Mouse (Mus musculus) brain, embryonic 14.5 days (tissue): ENCODE data around the gene Ccdc54. TPM values are rescaled to one million over a fixed set of nuclear protein-coding genes. Genes with fewer than 3 reads are reported as not detected.

ENCODE experiments used
- DNase-seq: peaks from one replicate; pipeline ENCODE4 v3.0.0-alpha.2; 2011; ENCODE audit warnings: low read depth
- CTCF ChIP-seq: fragments of 200-500 bp; IDR thresholded peaks from 2 replicates; pipeline ENCODE4 v1.5.1; 2012; ENCODE audit warnings: inconsistent platforms, mild to moderate bottlenecking, moderate library complexity, borderline replicate concordance; ENCODE audit not compliant: insufficient read depth, insufficient read length; ENCODE audit errors: extremely low read depth
- POLR2A ChIP-seq: fragments of 200-500 bp; IDR thresholded peaks from 2 replicates; pipeline ENCODE4 v1.6.1; 2012; ENCODE audit warnings: mild to moderate bottlenecking, inconsistent platforms, borderline replicate concordance; ENCODE audit not compliant: poor library complexity, insufficient read depth, insufficient read length, severe bottlenecking; ENCODE audit errors: extremely low read depth
- polyA plus RNA-seq: library from polyadenylated mRNA; depleted of rRNA; stranded (reverse); fragments of >200 nt; gene quantifications from 2 replicates; pipeline ENCODE4 v1.2.3, GENCODE M21; 2012; rRNA removed

Ccdc54 gene
- not detected in 2 replicates for polyA plus RNA-seq

DNA sequence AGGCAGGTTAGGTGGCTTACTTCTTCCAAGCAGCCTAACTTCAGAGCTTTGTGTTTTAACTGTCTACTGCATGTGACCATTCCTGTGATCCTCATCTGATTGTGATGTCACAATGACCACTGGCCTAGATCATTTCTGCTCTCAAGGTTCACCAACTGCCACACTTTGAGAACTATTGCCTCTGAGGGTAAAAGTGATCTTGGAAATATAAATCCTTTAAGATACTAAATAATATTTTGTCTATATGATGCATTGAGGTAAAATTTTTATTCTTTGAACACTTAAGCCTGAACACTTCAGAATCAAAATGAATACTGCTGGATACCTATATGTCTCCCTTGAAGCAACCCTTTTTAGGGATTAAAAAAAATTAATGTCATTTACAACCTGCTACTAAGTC is at the start of gene Ccdc54:
Gene Ccdc54, minus strand, starts transcription at position 101 of the 400 bp plus-strand sequence.
- DNase-seq = no peak
- TF ChIP-seq CTCF = no peak
- TF ChIP-seq POLR2A = no peak

DNA sequence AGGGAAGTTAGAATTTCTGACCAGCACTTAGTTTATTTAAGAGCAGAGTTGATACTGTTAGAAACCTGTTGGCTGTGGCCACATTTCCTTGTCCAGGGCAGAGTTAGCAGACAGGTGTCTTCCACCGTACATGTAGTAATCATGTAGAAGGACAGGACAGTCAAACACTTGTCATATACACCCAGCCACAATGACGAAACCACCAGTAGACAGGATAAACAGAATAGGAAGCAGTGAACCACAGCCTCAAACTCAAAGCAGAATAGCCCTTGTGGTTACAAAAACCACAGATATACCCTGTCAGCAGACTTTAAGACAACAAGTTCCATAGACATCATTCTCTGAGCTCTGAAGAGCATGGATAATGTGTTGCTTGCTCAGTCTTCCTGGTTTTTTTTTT is 41.6 kb upstream of the Ccdc54 start:
- DNase-seq = no peak
- TF ChIP-seq CTCF = no peak
- no peak for TF ChIP-seq POLR2A

DNA sequence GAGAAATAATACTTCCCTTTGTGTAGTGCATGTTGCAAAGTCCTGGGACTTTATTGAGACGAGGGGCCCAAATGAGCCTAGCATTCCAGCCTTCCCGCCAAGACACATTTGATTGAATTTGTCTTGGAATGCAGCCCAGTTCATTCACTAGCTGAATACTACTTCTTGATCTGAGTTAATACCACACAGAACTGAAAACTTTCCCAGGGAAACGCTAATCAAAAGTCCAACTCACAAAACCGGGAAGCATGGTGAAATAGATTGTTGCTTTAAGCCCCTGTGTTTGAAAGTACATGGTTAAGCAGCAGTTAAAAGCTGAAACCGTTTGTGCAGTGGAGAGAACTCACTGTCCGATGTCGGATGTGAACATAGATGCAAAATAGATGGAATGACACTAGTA is 24.6 kb upstream of the Ccdc54 start:
- peak; percentile 95 for DNase-seq
- TF ChIP-seq CTCF = no peak
- no peak for TF ChIP-seq POLR2A

DNA sequence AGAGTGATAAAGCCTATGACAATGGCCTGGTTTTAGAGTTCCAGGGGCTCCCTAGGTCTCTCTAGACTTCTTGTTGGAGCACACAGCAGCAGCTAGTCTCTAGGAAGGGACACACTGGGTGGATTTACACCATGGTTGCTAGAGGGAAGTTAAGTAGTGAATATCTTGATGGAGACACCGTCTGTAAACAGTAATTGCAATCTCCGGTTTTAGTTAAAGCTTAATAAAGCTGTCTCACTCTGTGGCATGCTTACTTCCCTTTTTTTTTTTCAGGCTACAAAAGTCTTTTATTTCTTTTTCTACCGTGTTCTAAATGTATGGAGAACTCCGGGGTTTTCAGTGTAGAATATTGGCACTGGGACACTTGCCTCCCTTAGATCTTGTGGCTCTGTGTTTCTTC is 22.0 kb upstream of the Ccdc54 start:
- TF ChIP-seq CTCF = no peak
- TF ChIP-seq POLR2A = no peak
- no peak for DNase-seq

DNA sequence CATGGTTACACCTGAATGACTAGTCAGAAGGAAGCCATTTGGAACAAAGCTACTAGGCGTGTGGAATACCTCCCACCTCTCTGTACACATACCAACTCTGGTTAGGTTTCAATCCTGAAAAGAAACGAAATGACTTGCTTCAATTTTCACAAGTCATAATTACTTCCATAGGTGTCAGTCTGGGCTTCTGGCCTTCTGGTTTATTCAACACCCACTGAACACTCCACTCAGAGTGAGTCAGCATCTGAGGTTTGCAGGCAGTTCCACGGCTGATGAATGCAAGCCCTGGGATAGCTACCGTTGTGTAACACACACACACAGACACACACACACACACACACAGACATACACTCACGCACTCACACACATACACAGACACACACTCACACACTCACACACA is 19.6 kb upstream of the Ccdc54 start:
- no peak for DNase-seq

DNA sequence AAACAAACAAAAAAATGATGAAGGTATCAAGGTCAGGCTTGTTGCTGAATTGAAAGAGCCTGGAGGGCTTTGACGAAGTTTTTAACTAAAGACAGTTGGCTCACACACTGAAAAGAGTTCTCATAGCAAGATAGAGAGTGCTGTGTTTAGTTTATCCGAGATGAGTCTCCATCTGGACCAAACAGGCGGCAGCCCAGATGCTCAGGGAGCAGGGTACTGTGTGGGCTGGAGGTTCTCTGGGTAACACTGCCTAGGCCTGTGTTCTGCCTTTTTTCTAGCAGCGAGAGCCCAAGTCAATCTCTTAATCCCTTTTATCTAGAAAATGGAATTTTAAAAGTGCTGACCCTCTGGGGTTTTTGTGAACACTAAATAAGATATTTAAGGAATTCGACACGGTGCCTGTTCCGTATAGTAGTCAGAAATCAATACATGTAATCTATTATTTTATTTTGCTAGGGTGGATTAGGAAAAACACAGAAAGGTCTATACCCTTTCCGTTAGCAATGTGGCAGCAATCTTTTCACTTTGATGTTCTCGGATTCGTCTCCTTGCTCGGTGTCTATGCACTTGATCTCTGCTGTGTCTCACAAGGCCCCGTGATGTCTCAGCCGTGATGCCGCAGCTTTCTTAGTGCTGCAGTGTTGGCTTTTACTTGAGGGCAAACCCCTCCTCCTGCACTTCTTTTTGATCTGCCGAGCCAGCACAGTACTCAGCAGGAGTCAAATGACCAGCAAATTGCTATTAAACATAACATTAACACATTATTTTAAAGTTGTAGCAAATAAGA is 17.0 kb upstream of the Ccdc54 start:
- peak; percentile 66 for DNase-seq
- TF ChIP-seq POLR2A (no peak), CTCF (no peak)

More for the DNA sequence above, 19.6 kb upstream of the Ccdc54 start:
- no peak for TF ChIP-seq CTCF

DNA sequence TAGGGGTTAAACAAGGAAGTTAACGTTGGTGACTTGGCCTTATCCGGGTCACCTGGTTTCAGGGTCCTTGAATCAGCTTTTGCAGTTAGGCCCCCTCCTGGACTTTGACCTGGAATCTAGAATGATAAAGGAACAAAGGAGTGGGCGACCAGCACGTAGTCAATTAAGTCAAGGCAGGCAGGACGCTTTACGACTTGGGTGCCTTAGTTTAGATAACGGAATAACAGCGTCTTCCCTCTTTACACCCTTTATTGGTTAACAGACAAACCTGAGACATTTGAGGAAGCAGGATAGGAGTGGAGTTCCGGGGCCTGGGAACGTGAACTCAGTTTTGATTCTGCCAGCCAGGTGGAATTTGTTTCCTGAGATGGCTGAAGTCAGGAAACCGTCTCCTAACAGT is 13.9 kb upstream of the Ccdc54 start:
- DNase-seq = no peak
- TF ChIP-seq CTCF (no peak), POLR2A (no peak)

DNA sequence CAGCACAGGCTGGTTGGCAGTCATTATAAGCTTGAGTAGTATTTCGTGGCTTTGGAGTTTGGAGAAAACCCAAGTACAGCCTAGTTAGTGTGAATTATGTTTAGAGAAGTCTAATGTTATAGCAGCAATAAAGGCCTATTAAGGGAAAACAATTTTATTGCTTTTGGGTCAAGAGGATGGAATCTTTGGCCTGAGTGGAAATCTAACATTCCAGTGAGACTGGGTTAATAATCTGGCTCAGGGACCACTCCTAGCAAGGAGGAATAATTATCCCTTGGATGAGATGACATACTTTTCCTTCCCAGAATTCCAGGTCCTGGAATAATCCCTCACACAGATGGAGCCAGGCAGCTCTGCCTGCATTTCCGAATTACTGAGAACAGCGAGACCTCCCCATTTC is 11.0 kb upstream of the Ccdc54 start:
- TF ChIP-seq CTCF = no peak
- TF ChIP-seq POLR2A = no peak
- no peak for DNase-seq

DNA sequence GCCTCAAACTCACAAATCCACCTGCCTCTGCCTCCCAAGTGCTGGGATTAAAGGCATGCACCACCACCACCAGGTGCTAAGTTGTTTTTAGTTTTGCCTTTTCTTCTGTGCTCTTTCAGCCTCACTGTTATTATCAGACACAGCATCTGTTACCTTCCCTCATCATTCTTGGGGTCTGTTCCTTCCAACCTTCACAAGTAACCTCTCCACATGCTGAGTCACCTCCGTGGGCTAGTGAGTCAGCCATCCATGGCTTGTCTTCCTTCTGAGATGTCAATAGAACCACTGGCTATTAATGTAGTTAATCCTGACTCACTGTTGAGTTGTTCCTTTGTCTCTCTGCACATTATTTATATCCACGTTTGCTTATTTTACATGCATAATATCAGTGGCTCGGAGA is 9.7 kb upstream of the Ccdc54 start:
- no peak for DNase-seq
- no peak for TF ChIP-seq POLR2A
- no peak for TF ChIP-seq CTCF

DNA sequence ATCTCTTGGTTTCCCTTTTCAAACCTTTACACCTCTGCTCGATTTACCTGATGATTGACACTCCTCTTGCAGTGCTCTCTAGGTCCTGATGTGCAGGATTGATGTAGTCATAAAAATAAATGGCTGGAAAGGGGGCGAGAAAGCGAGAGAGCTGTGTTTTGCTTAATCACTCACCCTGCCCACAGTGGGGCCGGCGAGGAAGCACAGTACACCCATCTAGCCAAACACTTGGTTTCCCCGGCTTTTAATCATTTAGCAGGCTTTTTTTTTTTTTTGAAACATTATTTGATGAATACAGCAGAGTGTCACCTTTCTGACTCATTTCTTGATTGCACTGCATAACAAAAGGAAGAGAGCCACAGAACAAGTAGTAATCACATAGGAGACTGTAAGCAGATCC is 5.7 kb upstream of the Ccdc54 start:
- TF ChIP-seq POLR2A (no peak), CTCF (no peak)
- DNase-seq = no peak

DNA sequence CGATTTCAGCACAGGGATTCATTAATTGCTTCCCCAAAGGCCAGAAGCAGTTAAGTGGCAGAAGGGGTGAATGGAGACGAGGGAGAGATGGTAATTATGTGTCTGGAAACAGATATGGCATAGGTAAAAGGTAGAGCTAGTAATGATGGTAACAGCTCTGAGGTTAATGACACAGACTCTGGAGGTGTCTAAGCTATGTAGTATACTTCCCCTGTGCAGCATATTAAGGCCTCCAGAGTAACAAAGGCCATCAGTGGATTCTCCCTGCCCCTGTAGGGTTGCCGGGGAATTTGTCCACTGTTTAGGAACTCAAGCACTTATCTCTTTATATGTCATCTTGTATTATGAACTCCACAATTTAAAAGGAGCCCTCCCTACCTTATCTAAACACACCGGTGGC is 5.2 kb upstream of the Ccdc54 start:
- DNase-seq = no peak
- no peak for TF ChIP-seq POLR2A
- TF ChIP-seq CTCF = no peak

DNA sequence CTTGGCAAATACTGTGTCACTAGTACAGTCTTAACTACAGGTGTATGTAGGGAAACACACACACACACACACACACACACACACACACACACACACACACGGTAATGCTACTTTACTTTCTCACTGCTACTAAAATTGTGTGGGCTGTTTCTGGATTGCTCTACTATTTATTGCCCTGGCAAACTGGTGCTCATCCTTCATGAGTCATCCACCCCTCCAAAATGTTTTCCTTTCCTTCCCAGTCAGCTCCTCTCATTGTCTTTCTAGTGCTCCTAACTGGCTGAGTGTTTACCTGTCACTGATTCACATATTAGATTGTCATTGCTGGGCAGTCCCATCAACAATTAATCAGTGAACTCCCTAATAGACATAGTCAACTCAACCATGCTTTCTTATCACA is 3.9 kb upstream of the Ccdc54 start:
- no peak for DNase-seq
- no peak for TF ChIP-seq CTCF
- TF ChIP-seq POLR2A = no peak

DNA sequence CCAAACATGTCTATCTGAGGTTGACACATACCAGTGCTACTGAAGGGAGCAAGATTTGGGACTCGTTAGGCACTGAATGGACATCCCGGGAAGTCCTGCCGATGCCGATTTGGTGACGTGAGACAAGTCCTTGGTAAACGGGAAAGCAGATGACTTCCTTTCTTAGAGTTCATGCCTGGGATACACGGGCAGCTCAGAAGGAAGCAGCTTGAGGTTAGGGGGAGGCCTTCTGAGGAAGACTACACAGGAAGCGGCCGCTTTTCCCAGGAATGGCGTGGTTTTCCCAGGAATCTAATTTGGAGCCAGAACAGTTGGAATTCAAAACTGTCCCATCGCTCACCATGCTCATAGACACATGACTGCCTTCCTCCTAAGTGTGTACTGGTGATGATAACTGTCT is 2.4 kb upstream of the Ccdc54 start:
- no peak for DNase-seq
- no peak for TF ChIP-seq CTCF
- no peak for TF ChIP-seq POLR2A
